10 mouse cellular contexts compared by ENCODE assay signal in genomic region chr15:100263246-100263905, GRCm38 (mm10). TPM values are rescaled to one million over a fixed set of nuclear protein-coding genes. Genes with fewer than 3 reads are reported as not detected.
DNase-seq lines count a peak whose midpoint lies in the region; ATAC-seq and TF ChIP-seq lines count a peak whose summit lies in the region.
"Had no signal": no experiment of that assay in that cellular context is flagged by ENCODE, and none has a peak within 500 bp of the region (broad histone marks: within the 10 kb centered on the region; RNA-seq: fewer than 3 reads in every experiment).

No protein-coding gene starts in this region.

- H3K4me3 ChIP-seq in heart, postnatal 0 days (ENCODE audit: low read depth, low read length) = no peak overlapping the region
- no peak overlapping the region for H3K4me3 ChIP-seq in heart, embryonic 12.5 days
- H3K4me3 ChIP-seq in stomach, postnatal 0 days (ENCODE audit: low read depth, low read length) = no peak overlapping the region

- no peak overlapping the region for H3K9ac ChIP-seq in heart, postnatal 0 days (replicated peaks; ENCODE audit: low read depth, low read length)
- no peak overlapping the region for H3K9ac ChIP-seq in heart, embryonic 12.5 days
- no peak overlapping the region for H3K9ac ChIP-seq in stomach, postnatal 0 days (ENCODE audit: low read length)

- no peaks in the 10 kb centered on the region for H3K4me1 ChIP-seq in heart, postnatal 0 days (ENCODE audit: control insufficient read depth, insufficient read depth)
- no peaks in the 10 kb centered on the region for H3K4me1 ChIP-seq in heart, embryonic 12.5 days (replicated peaks)
- no peaks in the 10 kb centered on the region for H3K4me1 ChIP-seq in stomach, postnatal 0 days (replicated peaks; ENCODE audit: control insufficient read depth, insufficient read depth)

- ATAC-seq in heart, postnatal 0 days (ENCODE audit: insufficient read depth, low read depth) = no peak
- ATAC-seq in heart, embryonic 12.5 days (ENCODE audit: insufficient number of reproducible peaks, low FRiP score) = no peak
- no peak for ATAC-seq in stomach, postnatal 0 days (ENCODE audit: low FRiP score, low TSS enrichment)

- TF ChIP-seq CTCF in heart, postnatal 0 days (IDR thresholded peaks at IDR 0.05; ENCODE audit: low read depth) = peak; percentile 35
- peak; percentile 72 for TF ChIP-seq CTCF in stomach, postnatal 0 days (IDR thresholded peaks at IDR 0.05; ENCODE audit: low read depth)

- H3K27me3 ChIP-seq in heart, postnatal 0 days (ENCODE audit: control insufficient read depth, insufficient read depth, low read length) = no peaks in the 10 kb centered on the region
- no peaks in the 10 kb centered on the region for H3K27me3 ChIP-seq in heart, embryonic 12.5 days (replicated peaks)
- H3K27me3 ChIP-seq in stomach, postnatal 0 days (ENCODE audit: control insufficient read depth, insufficient read depth, low read length) = no peaks in the 10 kb centered on the region

- WGBS in heart, postnatal 0 days = 19% methylated on average over 4 of the region's 4 CpGs
- 27% methylated on average over 4 of the region's 4 CpGs for WGBS in heart, embryonic 12.5 days
- 25% methylated on average over 4 of the region's 4 CpGs for WGBS in stomach, postnatal 0 days

- peaks cover 20% of the 10 kb centered on the region for H3K36me3 ChIP-seq in heart, postnatal 0 days (replicated peaks; ENCODE audit: control insufficient read depth, insufficient read depth, low read length)
- peaks cover 26% of the 10 kb centered on the region for H3K36me3 ChIP-seq in heart, embryonic 12.5 days
- no peaks in the 10 kb centered on the region for H3K36me3 ChIP-seq in stomach, postnatal 0 days (ENCODE audit: control insufficient read depth, insufficient read depth, low read length)

- no peaks in the 10 kb centered on the region for H3K9me3 ChIP-seq in heart, postnatal 0 days (replicated peaks; ENCODE audit: control insufficient read depth, low read length)
- no peaks in the 10 kb centered on the region for H3K9me3 ChIP-seq in heart, embryonic 12.5 days (replicated peaks)
- H3K9me3 ChIP-seq in stomach, postnatal 0 days (ENCODE audit: control insufficient read depth, low read length) = no peaks in the 10 kb centered on the region

- H3K4me2 ChIP-seq in heart, postnatal 0 days (ENCODE audit: low read depth, low read length) = no peak overlapping the region
- H3K4me2 ChIP-seq in heart, embryonic 12.5 days = no peak overlapping the region
- H3K4me2 ChIP-seq in stomach, postnatal 0 days (replicated peaks; ENCODE audit: low read depth) = no peak overlapping the region

- no peak overlapping the region for H3K27ac ChIP-seq in heart, postnatal 0 days (ENCODE audit: low read depth)
- no peak overlapping the region for H3K27ac ChIP-seq in heart, embryonic 12.5 days (ENCODE audit: poor library complexity, severe bottlenecking)
- H3K27ac ChIP-seq in stomach, postnatal 0 days (replicated peaks) = no peak overlapping the region

- TF ChIP-seq EP300 in heart, postnatal 0 days (IDR thresholded peaks at IDR 0.05; ENCODE audit: low read depth) = no peak
- TF ChIP-seq EP300 in stomach, postnatal 0 days (optimal IDR thresholded peaks at IDR 0.05) = no peak

- DNase-seq in heart, postnatal 0 days (ENCODE audit: low spot score) = peak; percentile 25
- peak; percentile 63 for DNase-seq in 416B (ENCODE audit: low read depth)
- DNase-seq in NIH3T3 (ENCODE audit: low read depth) = peak; percentile 67
- peak; percentile 10 for DNase-seq in hindlimb bud, embryonic 11.5 days (ENCODE audit: extremely low spot score, low read depth, low spot score)
- DNase-seq in stomach, postnatal 0 days (ENCODE audit: low spot score) = no peak
- DNase-seq in right cerebral cortex, postnatal 4 days = no peak
- DNase-seq in right cerebral cortex, postnatal 14 days = no peak

RNA-seq across cellular contexts. Expression of gene Tmprss12, which starts 17.3 kb away (rescaled TPM):
- not detected in 2 replicates for total RNA-seq in heart, postnatal 0 days (2014; rRNA removed; ENCODE audit: low replicate concordance)
- not detected in 2 replicates for polyA plus RNA-seq in heart, postnatal 0 days (2015; fragmentation: Nextera tagmentation; extraction: Ambion mirVana)
- polyA plus RNA-seq in heart, embryonic 12.5 days (2016; fragmentation: Nextera tagmentation; extraction: Ambion mirVana) = not detected in 2 replicates
- 0.11 TPM in 1 of 2 replicates, not detected in the other for polyA plus RNA-seq in stomach, postnatal 0 days (2015; fragmentation: Nextera tagmentation; extraction: Ambion mirVana)
- polyA plus RNA-seq: large intestine, adult 2 months; neural tube, embryonic 11.5 days had no signal

RNA-seq across cellular contexts. Expression of gene Atf1, which starts 35.8 kb away (rescaled TPM):
- 12.1 and 51.4 TPM in 2 replicates for total RNA-seq in heart, postnatal 0 days (2014; rRNA removed; ENCODE audit: low replicate concordance)
- 33.1 and 33.9 TPM in 2 replicates for polyA plus RNA-seq in heart, postnatal 0 days (2015; fragmentation: Nextera tagmentation; extraction: Ambion mirVana)
- polyA plus RNA-seq in heart, embryonic 12.5 days (2016; fragmentation: Nextera tagmentation; extraction: Ambion mirVana) = 35.8 and 38.1 TPM in 2 replicates
- 27.3 and 27.7 TPM in 2 replicates for polyA plus RNA-seq in stomach, postnatal 0 days (2015; fragmentation: Nextera tagmentation; extraction: Ambion mirVana)

RNA-seq across cellular contexts. Expression of gene Mettl7a1, which starts 40.6 kb away (rescaled TPM):
- 23.6 and 31.0 TPM in 2 replicates for total RNA-seq in heart, postnatal 0 days (2014; rRNA removed; ENCODE audit: low replicate concordance)
- 7.0 and 7.1 TPM in 2 replicates for polyA plus RNA-seq in heart, postnatal 0 days (2015; fragmentation: Nextera tagmentation; extraction: Ambion mirVana)
- 3.1 and 3.8 TPM in 2 replicates for polyA plus RNA-seq in heart, embryonic 12.5 days (2016; fragmentation: Nextera tagmentation; extraction: Ambion mirVana)
- 9.1 and 9.5 TPM in 2 replicates for polyA plus RNA-seq in stomach, postnatal 0 days (2015; fragmentation: Nextera tagmentation; extraction: Ambion mirVana)

Comparison
In these comparisons a context has a peak if more than half of its experiments do, and no peak if none do; other contexts are left out.
1. DNase-seq: peak in heart, postnatal 0 days (single experiment), 416B (single experiment), NIH3T3 (single experiment) and hindlimb bud, embryonic 11.5 days (single experiment); none in stomach, postnatal 0 days (single experiment), right cerebral cortex, postnatal 4 days (single experiment) and right cerebral cortex, postnatal 14 days (single experiment).